20 mouse cellular contexts compared by ENCODE assay signal in the genomic region with DNA sequence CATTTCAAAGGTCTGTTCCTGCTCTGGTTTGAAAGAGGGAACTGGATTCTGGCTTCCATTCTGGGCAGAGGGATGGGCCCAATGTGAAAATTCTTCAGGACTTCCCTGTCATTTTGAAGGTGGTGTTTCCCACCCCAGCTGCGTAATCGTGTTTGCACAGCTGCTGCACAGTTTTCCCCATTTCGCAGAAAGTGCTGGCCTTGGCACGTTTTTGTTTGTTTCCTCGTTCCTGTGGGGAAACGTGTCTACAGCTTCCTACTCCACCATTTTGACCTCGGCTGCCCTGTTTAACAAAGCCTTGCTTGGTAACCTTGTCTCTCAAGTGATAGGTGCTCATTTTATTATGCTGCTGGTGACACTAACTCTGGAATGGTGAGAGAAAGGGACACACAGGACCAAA. TPM values are rescaled to one million over a fixed set of nuclear protein-coding genes. Genes with fewer than 3 reads are reported as not detected.
DNase-seq lines count a peak whose midpoint lies in the region; ATAC-seq and TF ChIP-seq lines count a peak whose summit lies in the region.
"Had no signal": no experiment of that assay in that cellular context is flagged by ENCODE, and none has a peak within 500 bp of the region (broad histone marks: within the 10 kb centered on the region; RNA-seq: fewer than 3 reads in every experiment).

No protein-coding gene starts in this region.

- TF ChIP-seq CTCF in liver, adult 2 months (IDR thresholded peaks at IDR 0.05; ENCODE audit: low read depth, low read length): no peak
- no peak for TF ChIP-seq CTCF in bone marrow macrophage, adult 2 months (IDR thresholded peaks at IDR 0.05; ENCODE audit: low read depth, low read length)

- ATAC-seq in liver, embryonic 11.5 days (replicated peaks; ENCODE audit: low FRiP score): no peak
- ATAC-seq in intestine, embryonic 15.5 days: peak; percentile 39
- ATAC-seq: CD4-positive, CD25-positive, alpha-beta regulatory T cell, adult 4 months had no signal

- H3K9me3 ChIP-seq in liver, embryonic 11.5 days (ENCODE audit: control insufficient read depth, low read length): no peaks in the 10 kb centered on the region
- H3K9me3 ChIP-seq in intestine, embryonic 15.5 days: no peaks in the 10 kb centered on the region
- H3K9me3 ChIP-seq: forebrain, embryonic 12.5 days; hindbrain, embryonic 15.5 days had no signal

- peaks cover 13% of the 10 kb centered on the region for H3K4me1 ChIP-seq in liver, adult 2 months (ENCODE audit: control insufficient read depth, insufficient read depth, low read length)
- peaks cover 11% of the 10 kb centered on the region for H3K4me1 ChIP-seq in liver, embryonic 11.5 days (replicated peaks; ENCODE audit: control insufficient read depth, insufficient read depth, low read length)
- peaks cover 19% of the 10 kb centered on the region for H3K4me1 ChIP-seq in bone marrow macrophage, adult 2 months (ENCODE audit: control insufficient read depth, insufficient read depth, low read length)
- peaks cover 6% of the 10 kb centered on the region for H3K4me1 ChIP-seq in intestine, embryonic 15.5 days (replicated peaks)
- H3K4me1 ChIP-seq: forebrain, embryonic 12.5 days; hindbrain, embryonic 15.5 days had no signal

- no peaks in the 10 kb centered on the region for H3K79me2 ChIP-seq in liver, adult 2 months (ENCODE audit: control insufficient read depth, insufficient read depth, low read length)

- H3K27ac ChIP-seq in liver, adult 2 months (replicated peaks; ENCODE audit: insufficient read depth, low read depth, low read length): no peak overlapping the region
- no peak overlapping the region for H3K27ac ChIP-seq in liver, embryonic 11.5 days (ENCODE audit: low read depth, low read length)
- peak overlapping the region; percentile 31 for H3K27ac ChIP-seq in bone marrow macrophage, adult 2 months (ENCODE audit: insufficient read depth, low read depth, low read length)
- no peak overlapping the region for H3K27ac ChIP-seq in intestine, embryonic 15.5 days
- H3K27ac ChIP-seq: forebrain, embryonic 12.5 days; heart, adult 2 months; hindbrain, embryonic 15.5 days; macrophage had no signal

- H3K4me3 ChIP-seq in liver, adult 2 months (ENCODE audit: insufficient read depth, low read depth, low read length): no peak overlapping the region
- no peak overlapping the region for H3K4me3 ChIP-seq in liver, embryonic 11.5 days (ENCODE audit: low read depth, low read length)
- no peak overlapping the region for H3K4me3 ChIP-seq in bone marrow macrophage, adult 2 months (ENCODE audit: insufficient read depth, low read length)
- H3K4me3 ChIP-seq in intestine, embryonic 15.5 days (replicated peaks): no peak overlapping the region
- H3K4me3 ChIP-seq: forebrain, embryonic 12.5 days; heart, adult 2 months; hindbrain, embryonic 15.5 days had no signal

- 29% methylated on average over 7 of the region's 7 CpGs for WGBS in liver, adult 2 months
- 53% methylated on average over 7 of the region's 7 CpGs for WGBS in liver, embryonic 11.5 days
- WGBS in intestine, embryonic 15.5 days: 32% methylated on average over 7 of the region's 7 CpGs

- H3K9ac ChIP-seq in liver, adult 2 months (ENCODE audit: low read depth, low read length): no peak overlapping the region
- H3K9ac ChIP-seq in liver, embryonic 11.5 days (ENCODE audit: low read depth, low read length): no peak overlapping the region
- no peak overlapping the region for H3K9ac ChIP-seq in intestine, embryonic 15.5 days
- H3K9ac ChIP-seq: forebrain, embryonic 12.5 days; hindbrain, embryonic 15.5 days had no signal

- TF ChIP-seq POLR2A in liver, adult 2 months (IDR thresholded peaks at IDR 0.05; ENCODE audit: extremely low read depth, insufficient read depth, low read length): no peak
- TF ChIP-seq POLR2A in bone marrow macrophage, adult 2 months (IDR thresholded peaks at IDR 0.05; ENCODE audit: borderline replicate concordance, low read depth, low read length): no peak

- DNase-seq in liver, adult 2 months (ENCODE audit: extremely low read depth, low read depth, low spot score): peak; percentile 26
- DNase-seq in liver, embryonic 11.5 days (ENCODE audit: low spot score): no peak
- DNase-seq in mesoderm, embryonic 11.5 days (ENCODE audit: low read depth, low spot score): peak; percentile 27
- DNase-seq in right cerebral cortex, postnatal 36 days (ENCODE audit: low spot score in 2 of 2): no peak
- no peak for DNase-seq in frontal cortex, postnatal 10 days (ENCODE audit: low spot score in 2 of 2)
- DNase-seq: adrenal gland, postnatal 10 days; cerebellum, adult 9-10 months; heart, postnatal 14 days; kidney, adult 8-10 months; midbrain, embryonic 14.5 days; right cerebral cortex, adult 18-20 months; thymus, adult 18-20 months had no signal

- no peaks in the 10 kb centered on the region for H3K27me3 ChIP-seq in liver, adult 2 months (ENCODE audit: control insufficient read depth, insufficient read depth, low read length)
- no peaks in the 10 kb centered on the region for H3K27me3 ChIP-seq in liver, embryonic 11.5 days (replicated peaks; ENCODE audit: control insufficient read depth, insufficient read depth, low read length)
- H3K27me3 ChIP-seq in intestine, embryonic 15.5 days (replicated peaks): no peaks in the 10 kb centered on the region
- H3K27me3 ChIP-seq: forebrain, embryonic 12.5 days; hindbrain, embryonic 15.5 days had no signal

- no peaks in the 10 kb centered on the region for H3K36me3 ChIP-seq in liver, adult 2 months (ENCODE audit: control insufficient read depth, insufficient read depth, low read length)
- no peaks in the 10 kb centered on the region for H3K36me3 ChIP-seq in liver, embryonic 11.5 days (ENCODE audit: control insufficient read depth, insufficient read depth, low read length)
- no peaks in the 10 kb centered on the region for H3K36me3 ChIP-seq in intestine, embryonic 15.5 days
- H3K36me3 ChIP-seq: forebrain, embryonic 12.5 days; hindbrain, embryonic 15.5 days had no signal

- H3K4me2 ChIP-seq in liver, embryonic 11.5 days: no peak overlapping the region
- no peak overlapping the region for H3K4me2 ChIP-seq in intestine, embryonic 15.5 days (replicated peaks)
- H3K4me2 ChIP-seq: forebrain, embryonic 12.5 days; hindbrain, embryonic 15.5 days had no signal

RNA-seq across cellular contexts. Expression of a gene that starts 15.0 kb away (rescaled TPM):
- 0.07 and 0.09 TPM in 2 replicates for total RNA-seq in liver, adult 2 months (2014; rRNA removed)
- polyA plus RNA-seq in liver, adult 2 months (2012; rRNA removed): not detected in 2 replicates
- 0.56 and 0.89 TPM in 2 replicates for polyA plus RNA-seq in liver, embryonic 11.5 days (2014; fragmentation: Nextera tagmentation; extraction: Ambion mirVana)
- not detected in 2 replicates for polyA plus RNA-seq in bone marrow macrophage, adult 2 months (2012; ENCODE audit: insufficient read depth, insufficient read length, missing spikeins)
- 4.9 and 7.3 TPM in 2 replicates for polyA plus RNA-seq in intestine, embryonic 15.5 days (2015; fragmentation: Nextera tagmentation; extraction: Ambion mirVana)
- total RNA-seq: MEL had no signal
- polyA plus RNA-seq: CD4-positive, CD25-positive, alpha-beta regulatory T cell, adult 4 months; macrophage had no signal

RNA-seq across cellular contexts. Expression of a gene that starts 39.8 kb away (rescaled TPM):
- 5.8 and 6.9 TPM in 2 replicates for total RNA-seq in liver, adult 2 months (2014; rRNA removed)
- polyA plus RNA-seq in liver, adult 2 months (2012; rRNA removed): 1.7 and 2.0 TPM in 2 replicates
- polyA plus RNA-seq in liver, embryonic 11.5 days (2014; fragmentation: Nextera tagmentation; extraction: Ambion mirVana): 14.2 and 16.6 TPM in 2 replicates
- 30.3 and 35.5 TPM in 2 replicates for polyA plus RNA-seq in bone marrow macrophage, adult 2 months (2012; ENCODE audit: insufficient read depth, insufficient read length, missing spikeins)
- 17.5 and 21.3 TPM in 2 replicates for polyA plus RNA-seq in intestine, embryonic 15.5 days (2015; fragmentation: Nextera tagmentation; extraction: Ambion mirVana)

Comparison
In these comparisons a context has a peak if more than half of its experiments do, and no peak if none do; other contexts are left out.
1. DNase-seq: peak in liver, adult 2 months (single experiment) and mesoderm, embryonic 11.5 days (single experiment); none in liver, embryonic 11.5 days (single experiment), right cerebral cortex, postnatal 36 days (0 of 2) and frontal cortex, postnatal 10 days (0 of 2).